Mouse (Mus musculus) stomach, postnatal 0 days (tissue): ENCODE measurements around the gene Cdk8. TPM values are rescaled to one million over a fixed set of nuclear protein-coding genes. Genes with fewer than 3 reads are reported as not detected.

Experiments
- ATAC-seq: fragments of 200-750 bp; cut with Nextera tagmentation; 2 replicates; pipeline ENCODE4 v1.8.0; 2017; ENCODE audit not compliant: low FRiP score, low TSS enrichment
- DNase-seq: peaks from one replicate; pipeline ENCODE4 v3.0.0-alpha.2; 2016; ENCODE audit warnings: low spot score
- H3K27ac ChIP-seq: fragments of 300-500 bp; sonication (generic); replicated peaks from 2 replicates; pipeline ENCODE4 v1.5.1; 2014; ENCODE audit warnings: mild to moderate bottlenecking, control low read depth
- H3K27me3 ChIP-seq: fragments of 300-500 bp; sonication (generic); 2 replicates; pipeline ENCODE4 v1.6.1; 2014; ENCODE audit warnings: low read length; ENCODE audit not compliant: control insufficient read depth, insufficient read depth
- H3K36me3 ChIP-seq: fragments of 300-500 bp; sonication (generic); 2 replicates; pipeline ENCODE4 v1.6.1; 2014; ENCODE audit warnings: low read length, mixed read lengths; ENCODE audit not compliant: control insufficient read depth, insufficient read depth
- H3K4me1 ChIP-seq: fragments of 300-500 bp; sonication (generic); replicated peaks from 2 replicates; pipeline ENCODE4 v1.6.1; 2014; ENCODE audit warnings: antibody characterized with exemption; ENCODE audit not compliant: control insufficient read depth, insufficient read depth
- H3K4me2 ChIP-seq: fragments of 300-500 bp; sonication (generic); replicated peaks from 2 replicates; pipeline ENCODE4 v1.6.1; 2014; ENCODE audit warnings: low read depth, mild to moderate bottlenecking, control low read depth, moderate library complexity
- H3K4me3 ChIP-seq: fragments of 300-500 bp; sonication (generic); 2 replicates; pipeline ENCODE4 v1.5.1; 2014; ENCODE audit warnings: low read depth, low read length, control low read depth
- H3K9ac ChIP-seq: fragments of 300-500 bp; sonication (generic); 2 replicates; pipeline ENCODE4 v1.6.1; 2014; ENCODE audit warnings: mild to moderate bottlenecking, low read length, control low read depth, mixed read lengths
- H3K9me3 ChIP-seq: fragments of 300-500 bp; sonication (generic); 2 replicates; pipeline ENCODE4 v1.6.1; 2016; ENCODE audit warnings: low read length; ENCODE audit not compliant: control insufficient read depth
- CTCF ChIP-seq: IDR thresholded peaks from 2 replicates; pipeline ENCODE4 v1.5.1; 2016; ENCODE audit warnings: antibody characterized with exemption, low read depth, mild to moderate bottlenecking, moderate library complexity
- EP300 ChIP-seq: optimal IDR thresholded peaks from 2 replicates; pipeline ENCODE3; 2016; ENCODE audit warnings: antibody characterized with exemption
- WGBS: fragments of 180-500 bp; shearing (Covaris S2); extraction: QIAGEN DNeasy Blood & Tissue Kit; methylation state at CpG from one replicate; pipeline ENCODE4 v1.1.7; 2014; 5-methylcytosine and 5-hydroxymethylcytosine counted together
- polyA plus RNA-seq: library from polyadenylated mRNA; unstranded; fragments of >200 nt; fragmentation: Nextera tagmentation; extraction: Ambion mirVana; gene quantifications from 2 replicates; pipeline ENCODE4 v1.2.1, GENCODE M21; 2015

The Cdk8 gene
- polyA plus RNA-seq, 1 experiment from 2014 or later: 12.2 TPM

- no peak for DNase-seq
- no peak for TF ChIP-seq CTCF
- TF ChIP-seq EP300: no peak
- Histone ChIP-seq H3K27me3 (no peaks in the 10 kb centered on the region), H3K4me2 (peak overlapping the region; percentile 88), H3K4me1 (no peaks in the 10 kb centered on the region), H3K4me3 (peak overlapping the region; percentile 79), H3K9me3 (no peaks in the 10 kb centered on the region), H3K36me3 (no peaks in the 10 kb centered on the region), H3K9ac (peak overlapping the region; percentile 88), H3K27ac (peak overlapping the region; percentile 95; the same call in 1 of the 2 replicates)
- ATAC-seq: no peak
- 53% methylated on average over 17 of the region's 17 CpGs for WGBS
These were observed 970 bp upstream of the Cdk8 start for GRCm38 (mm10) chr5:146229869-146230650.

- no peaks in the 10 kb centered on the region for H3K36me3 ChIP-seq
- peak overlapping the region; percentile 95 for H3K27ac ChIP-seq
- DNase-seq: no peak
- no peaks in the 10 kb centered on the region for H3K9me3 ChIP-seq
- H3K9ac ChIP-seq: peak overlapping the region; percentile 88
- H3K4me3 ChIP-seq: peak overlapping the region; percentile 79
- H3K4me2 ChIP-seq: peak overlapping the region; percentile 88
- TF ChIP-seq EP300 (no peak), CTCF (no peak)
- no peaks in the 10 kb centered on the region for H3K27me3 ChIP-seq
- whole genome bisulfite sequencing: under 1% methylated on average over 19 of the region's 19 CpGs
- no peak for ATAC-seq
- H3K4me1 ChIP-seq: no peaks in the 10 kb centered on the region; the same call in 1 of the 2 replicates
These were observed 596 bp downstream of the Cdk8 start for GRCm38 (mm10) chr5:146231655-146231996.

GRCm38 (mm10) chr5:146232056-146232675 is 1.1 kb downstream of the Cdk8 start:
- 23% methylated on average over 6 of the region's 6 CpGs for WGBS
- no peak for TF ChIP-seq EP300
- TF ChIP-seq CTCF: no peak
- H3K27ac ChIP-seq: peak overlapping the region; percentile 1; the same call in 1 of the 2 replicates
- DNase-seq (no peak), ATAC-seq (no peak)
- H3K4me1 ChIP-seq: no peaks in the 10 kb centered on the region; the same call in 1 of the 2 replicates
- H3K4me2 ChIP-seq: peak overlapping the region; percentile 88
- peak overlapping the region; percentile 88 for H3K9ac ChIP-seq
- no peaks in the 10 kb centered on the region for H3K9me3 ChIP-seq
- H3K27me3 ChIP-seq: no peaks in the 10 kb centered on the region
- H3K36me3 ChIP-seq: no peaks in the 10 kb centered on the region
- H3K4me3 ChIP-seq: peak overlapping the region; percentile 79

- no peak overlapping the region for H3K27ac ChIP-seq
- TF ChIP-seq CTCF (no peak), EP300 (no peak)
- no peaks in the 10 kb centered on the region; the same call in 1 of the 2 replicates for H3K4me1 ChIP-seq
- H3K9me3 ChIP-seq: no peaks in the 10 kb centered on the region
- peak overlapping the region; percentile 88 for H3K4me2 ChIP-seq
- no peaks in the 10 kb centered on the region for H3K27me3 ChIP-seq
- peak overlapping the region; percentile 79 for H3K4me3 ChIP-seq
- no peak for ATAC-seq
- no peaks in the 10 kb centered on the region for H3K36me3 ChIP-seq
- WGBS: 26% methylated on average over 11 of the region's 11 CpGs
- no peak for DNase-seq
- peak overlapping the region; percentile 45 for H3K9ac ChIP-seq
These were observed 1.8 kb downstream of the Cdk8 start for GRCm38 (mm10) chr5:146232816-146233215.

GRCm38 (mm10) chr5:146234336-146234735 is 3.3 kb downstream of the Cdk8 start:
- Histone ChIP-seq H3K9me3 (no peaks in the 10 kb centered on the region), H3K27ac (no peak overlapping the region), H3K9ac (no peak overlapping the region), H3K27me3 (no peaks in the 10 kb centered on the region), H3K36me3 (no peaks in the 10 kb centered on the region), H3K4me2 (no peak overlapping the region), H3K4me1 (no peaks in the 10 kb centered on the region; the same call in 1 of the 2 replicates), H3K4me3 (no peak overlapping the region)
- no peak for DNase-seq
- WGBS: 83% methylated on average over 1 of the region's 1 CpGs
- TF ChIP-seq EP300: no peak
- no peak for TF ChIP-seq CTCF
- ATAC-seq: no peak

- TF ChIP-seq EP300 (no peak), CTCF (no peak)
- ATAC-seq (no peak), DNase-seq (no peak)
- Histone ChIP-seq H3K4me1 (no peaks in the 10 kb centered on the region; the same call in 1 of the 2 replicates), H3K9ac (no peak overlapping the region), H3K27me3 (no peaks in the 10 kb centered on the region), H3K4me2 (no peak overlapping the region), H3K4me3 (no peak overlapping the region), H3K27ac (0 out of 2 replicates have a peak overlapping the region, but pooled peaks have one; percentile 41), H3K9me3 (no peaks in the 10 kb centered on the region), H3K36me3 (no peaks in the 10 kb centered on the region)
- WGBS: 63% methylated on average over 10 of the region's 10 CpGs
These were observed 7.2 kb downstream of the Cdk8 start for GRCm38 (mm10) chr5:146238274-146238673.
